Mouse (Mus musculus): Measurements from ENCODE around the gene Lhx2. TPM values are rescaled to one million over a fixed set of nuclear protein-coding genes. Genes with fewer than 3 reads are reported as not detected.

Gene Lhx2
- polyA plus RNA-seq, 1 experiment from 2014 or later = 21.9 TPM

- no peaks in the 10 kb centered on the region for H3K9me3 ChIP-seq (ENCODE audit: control insufficient read depth, low read length)
- no peaks in the 10 kb centered on the region for H3K36me3 ChIP-seq (ENCODE audit: control insufficient read depth, insufficient read depth, low read length)
- ATAC-seq (ENCODE audit: low FRiP score) (no peak), DNase-seq (ENCODE audit: low spot score) (no peak)
- WGBS = 3% methylated on average over 12 of the region's 12 CpGs
- H3K4me2 ChIP-seq (replicated peaks; ENCODE audit: low read depth, low read length) = peak overlapping the region; percentile 51; the same call in 1 of the 2 replicates
- no peak overlapping the region for H3K4me3 ChIP-seq (ENCODE audit: low read depth, low read length)
- H3K27me3 ChIP-seq (ENCODE audit: control insufficient read depth, insufficient read depth, low read length) = peaks cover 94% of the 10 kb centered on the region
- H3K9ac ChIP-seq (ENCODE audit: low read depth, low read length) = no peak overlapping the region; the same call in 1 of the 2 replicates
- no peak overlapping the region for H3K27ac ChIP-seq (ENCODE audit: low read depth, low read length)
- peaks cover 24% of the 10 kb centered on the region for H3K4me1 ChIP-seq (replicated peaks; ENCODE audit: control insufficient read depth, insufficient read depth, low read length)
Measured at GRCm38 (mm10) chr2:38349447-38350350, 10.6 kb downstream of the Lhx2 start.

DNA sequence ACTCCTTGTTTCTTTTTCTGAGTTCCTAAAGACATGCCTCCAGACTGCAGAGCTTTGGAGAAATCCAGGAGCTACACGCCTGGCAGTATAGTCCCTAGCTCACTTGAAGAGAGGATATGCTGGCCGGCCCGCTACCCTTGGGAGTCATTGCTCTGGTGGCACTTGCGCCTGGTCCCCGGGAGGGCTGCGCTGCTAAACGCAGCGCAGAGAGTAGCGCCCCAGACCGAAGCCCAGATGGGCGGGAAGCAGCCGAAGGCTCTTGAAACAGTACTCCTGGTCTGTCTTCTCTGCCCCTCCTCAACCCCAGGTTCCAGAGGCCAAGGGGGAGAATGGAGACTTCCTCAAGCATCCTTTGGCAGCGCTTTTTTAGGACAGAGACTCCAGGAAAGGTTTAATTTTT lies 11.3 kb downstream of the Lhx2 start:
- WGBS = under 1% methylated on average over 13 of the region's 13 CpGs
- ATAC-seq (ENCODE audit: low FRiP score) = 0 out of 2 replicates have a peak, but pooled peaks have one; percentile 7
- Histone ChIP-seq H3K4me2 (replicated peaks; ENCODE audit: low read depth, low read length) (peak overlapping the region; percentile 51), H3K36me3 (ENCODE audit: control insufficient read depth, insufficient read depth, low read length) (no peaks in the 10 kb centered on the region), H3K9ac (ENCODE audit: low read depth, low read length) (no peak overlapping the region; the same call in 1 of the 2 replicates), H3K4me3 (ENCODE audit: low read depth, low read length) (peak overlapping the region; percentile 39), H3K27ac (ENCODE audit: low read depth, low read length) (no peak overlapping the region), H3K9me3 (ENCODE audit: control insufficient read depth, low read length) (no peaks in the 10 kb centered on the region), H3K27me3 (ENCODE audit: control insufficient read depth, insufficient read depth, low read length) (peaks cover 94% of the 10 kb centered on the region), H3K4me1 (replicated peaks; ENCODE audit: control insufficient read depth, insufficient read depth, low read length) (peaks cover 24% of the 10 kb centered on the region)
- peak; percentile 60 for DNase-seq (ENCODE audit: low spot score)

DNA sequence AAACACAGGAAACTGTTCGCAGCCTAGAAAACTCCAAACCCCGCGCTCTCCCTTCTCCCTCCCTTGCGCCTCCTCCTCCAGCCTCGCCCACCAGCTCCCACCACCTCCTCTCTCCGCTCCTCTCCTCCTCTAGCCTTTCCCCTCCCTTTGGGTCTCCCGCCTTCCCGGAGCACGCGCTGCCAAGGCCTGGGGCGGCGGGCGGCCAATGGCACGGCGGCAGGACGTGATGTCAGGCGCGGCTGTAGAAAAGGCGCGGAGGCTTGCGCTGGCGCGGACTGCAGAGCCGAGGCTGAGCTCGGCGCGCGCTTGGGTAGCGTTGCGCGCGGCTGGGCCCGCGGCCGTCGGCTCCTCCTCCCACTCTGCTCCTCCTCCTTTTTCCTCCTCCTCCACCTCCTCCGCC lies 11.7 kb downstream of the Lhx2 start:
- Histone ChIP-seq H3K9me3 (ENCODE audit: control insufficient read depth, low read length) (no peaks in the 10 kb centered on the region), H3K27me3 (ENCODE audit: control insufficient read depth, insufficient read depth, low read length) (peaks cover 91% of the 10 kb centered on the region), H3K36me3 (ENCODE audit: control insufficient read depth, insufficient read depth, low read length) (no peaks in the 10 kb centered on the region), H3K4me1 (replicated peaks; ENCODE audit: control insufficient read depth, insufficient read depth, low read length) (peaks cover 24% of the 10 kb centered on the region), H3K4me3 (ENCODE audit: low read depth, low read length) (peak overlapping the region; percentile 39), H3K4me2 (replicated peaks; ENCODE audit: low read depth, low read length) (peak overlapping the region; percentile 51), H3K9ac (ENCODE audit: low read depth, low read length) (peak overlapping the region; percentile 40), H3K27ac (ENCODE audit: low read depth, low read length) (no peak overlapping the region)
- under 1% methylated on average over 36 of the region's 37 CpGs for WGBS
- ATAC-seq (ENCODE audit: low FRiP score) (peak; percentile 81), DNase-seq (ENCODE audit: low spot score) (peak; percentile 88)

DNA sequence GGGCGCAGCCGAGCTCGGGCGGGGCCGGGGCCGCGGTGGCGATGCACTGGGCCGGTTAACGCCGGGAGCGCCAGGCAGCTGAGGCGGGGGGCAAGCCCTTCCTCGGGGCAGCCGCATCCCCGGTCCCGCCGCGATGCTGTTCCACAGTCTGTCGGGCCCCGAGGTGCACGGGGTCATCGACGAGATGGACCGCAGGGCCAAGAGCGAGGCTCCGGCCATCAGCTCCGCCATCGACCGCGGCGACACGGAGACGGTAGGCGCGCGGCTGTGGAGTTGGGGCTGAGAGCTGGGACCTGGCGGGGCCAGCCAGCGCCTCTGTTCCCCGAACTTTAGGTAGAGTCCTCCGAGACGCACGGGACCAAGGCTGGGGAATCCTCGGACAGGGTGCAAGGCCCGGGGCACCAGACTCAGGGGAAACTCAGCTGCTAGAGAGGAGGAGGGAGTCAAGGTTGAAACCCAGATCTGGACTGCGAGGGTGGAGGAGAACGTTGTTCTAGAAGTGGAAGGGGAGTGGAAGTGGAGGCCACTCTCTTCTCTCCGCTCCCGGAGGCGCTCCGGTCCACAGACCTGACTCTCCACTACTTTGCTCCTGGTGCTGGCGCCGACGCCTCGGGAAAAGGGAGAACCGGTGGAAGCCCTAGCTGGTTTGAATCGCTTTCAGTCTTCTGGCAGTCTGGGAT lies 12.7 kb downstream of the Lhx2 start:
- H3K4me3 ChIP-seq (ENCODE audit: low read depth, low read length) = peak overlapping the region; percentile 39
- peaks cover 92% of the 10 kb centered on the region for H3K27me3 ChIP-seq (ENCODE audit: control insufficient read depth, insufficient read depth, low read length)
- under 1% methylated on average over 53 of the region's 57 CpGs for WGBS
- DNase-seq (ENCODE audit: low spot score) = peak; percentile 68
- no peaks in the 10 kb centered on the region for H3K36me3 ChIP-seq (ENCODE audit: control insufficient read depth, insufficient read depth, low read length)
- H3K9me3 ChIP-seq (ENCODE audit: control insufficient read depth, low read length) = no peaks in the 10 kb centered on the region
- H3K27ac ChIP-seq (ENCODE audit: low read depth, low read length) = peak overlapping the region; percentile 49; the same call in 1 of the 2 replicates
- ATAC-seq (ENCODE audit: low FRiP score) = no peak
- peak overlapping the region; percentile 51 for H3K4me2 ChIP-seq (replicated peaks; ENCODE audit: low read depth, low read length)
- H3K9ac ChIP-seq (ENCODE audit: low read depth, low read length) = peak overlapping the region; percentile 40
- H3K4me1 ChIP-seq (replicated peaks; ENCODE audit: control insufficient read depth, insufficient read depth, low read length) = peaks cover 24% of the 10 kb centered on the region

DNA sequence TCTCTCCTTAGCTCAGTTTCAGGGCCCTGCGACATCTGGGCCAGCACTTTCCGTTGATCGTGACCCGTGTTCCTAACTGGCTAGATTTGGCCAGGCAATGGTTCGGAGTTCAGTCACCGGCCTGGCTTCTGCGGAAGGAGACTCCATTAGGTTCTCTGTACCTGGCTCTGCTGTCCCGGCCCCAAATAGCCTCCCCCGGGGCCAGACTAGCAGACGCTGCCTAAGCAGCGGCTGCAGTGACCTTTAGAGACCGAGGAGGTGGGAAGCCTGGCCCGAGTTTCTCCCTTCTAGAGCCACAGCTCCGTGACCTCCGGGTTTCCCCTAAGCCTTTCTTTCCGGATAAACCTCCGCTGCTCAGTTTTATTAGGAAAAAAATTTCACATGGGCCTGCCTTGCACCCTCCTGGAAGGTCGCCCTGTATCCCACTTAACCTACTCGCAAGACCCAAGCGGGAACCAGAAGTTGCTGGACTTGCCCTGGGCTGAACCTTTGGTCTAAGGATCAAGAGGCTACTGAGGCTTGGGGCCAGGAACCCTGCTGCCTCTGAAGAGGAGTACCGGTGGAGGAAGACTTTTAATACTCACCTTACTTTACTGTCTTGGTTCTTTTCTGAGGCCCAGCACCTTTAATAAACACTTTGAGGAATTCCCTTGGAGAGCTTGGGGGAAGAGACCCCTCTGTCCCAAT lies 13.4 kb downstream of the Lhx2 start:
- H3K4me3 ChIP-seq (ENCODE audit: low read depth, low read length) = peak overlapping the region; percentile 39
- under 1% methylated on average over 21 of the region's 21 CpGs for WGBS
- H3K9me3 ChIP-seq (ENCODE audit: control insufficient read depth, low read length) = no peaks in the 10 kb centered on the region
- peak overlapping the region; percentile 51 for H3K4me2 ChIP-seq (replicated peaks; ENCODE audit: low read depth, low read length)
- no peak for DNase-seq (ENCODE audit: low spot score)
- peak overlapping the region; percentile 49; the same call in 1 of the 2 replicates for H3K27ac ChIP-seq (ENCODE audit: low read depth, low read length)
- H3K36me3 ChIP-seq (ENCODE audit: control insufficient read depth, insufficient read depth, low read length) = no peaks in the 10 kb centered on the region
- peaks cover 90% of the 10 kb centered on the region for H3K27me3 ChIP-seq (ENCODE audit: control insufficient read depth, insufficient read depth, low read length)
- ATAC-seq (ENCODE audit: low FRiP score) = no peak
- peaks cover 21% of the 10 kb centered on the region for H3K4me1 ChIP-seq (replicated peaks; ENCODE audit: control insufficient read depth, insufficient read depth, low read length)
- H3K9ac ChIP-seq (ENCODE audit: low read depth, low read length) = 0 out of 2 replicates have a peak overlapping the region, but pooled peaks have one; percentile 40

DNA sequence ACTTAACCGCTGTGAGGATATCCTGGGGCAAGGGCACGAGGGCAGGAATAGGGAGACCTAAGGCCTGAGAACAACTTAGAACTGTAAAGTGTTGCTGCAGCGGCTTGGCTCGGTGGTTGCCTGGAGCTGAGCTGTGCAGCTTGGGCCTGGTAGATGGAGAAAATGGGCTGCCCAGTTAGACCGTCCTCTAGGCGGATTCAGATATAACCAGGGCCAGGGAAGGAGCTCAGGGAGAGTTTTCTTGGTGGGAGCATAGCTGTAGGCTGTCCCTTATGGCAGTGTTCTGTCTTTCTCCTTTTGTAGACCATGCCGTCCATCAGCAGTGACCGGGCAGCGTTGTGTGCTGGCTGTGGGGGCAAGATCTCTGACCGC lies 13.9 kb downstream of the Lhx2 start:
- WGBS = 2% methylated on average over 10 of the region's 10 CpGs
- DNase-seq (ENCODE audit: low spot score) (peak; percentile 52), ATAC-seq (ENCODE audit: low FRiP score) (no peak)
- H3K36me3 ChIP-seq (ENCODE audit: control insufficient read depth, insufficient read depth, low read length) = no peaks in the 10 kb centered on the region
- peak overlapping the region; percentile 39 for H3K4me3 ChIP-seq (ENCODE audit: low read depth, low read length)
- no peaks in the 10 kb centered on the region for H3K9me3 ChIP-seq (ENCODE audit: control insufficient read depth, low read length)
- no peak overlapping the region for H3K9ac ChIP-seq (ENCODE audit: low read depth, low read length)
- H3K27me3 ChIP-seq (ENCODE audit: control insufficient read depth, insufficient read depth, low read length) = peaks cover 93% of the 10 kb centered on the region
- H3K4me1 ChIP-seq (replicated peaks; ENCODE audit: control insufficient read depth, insufficient read depth, low read length) = peaks cover 24% of the 10 kb centered on the region
- H3K27ac ChIP-seq (ENCODE audit: low read depth, low read length) = no peak overlapping the region
- peak overlapping the region; percentile 17; the same call in 1 of the 2 replicates for H3K4me2 ChIP-seq (replicated peaks; ENCODE audit: low read depth, low read length)

DNA sequence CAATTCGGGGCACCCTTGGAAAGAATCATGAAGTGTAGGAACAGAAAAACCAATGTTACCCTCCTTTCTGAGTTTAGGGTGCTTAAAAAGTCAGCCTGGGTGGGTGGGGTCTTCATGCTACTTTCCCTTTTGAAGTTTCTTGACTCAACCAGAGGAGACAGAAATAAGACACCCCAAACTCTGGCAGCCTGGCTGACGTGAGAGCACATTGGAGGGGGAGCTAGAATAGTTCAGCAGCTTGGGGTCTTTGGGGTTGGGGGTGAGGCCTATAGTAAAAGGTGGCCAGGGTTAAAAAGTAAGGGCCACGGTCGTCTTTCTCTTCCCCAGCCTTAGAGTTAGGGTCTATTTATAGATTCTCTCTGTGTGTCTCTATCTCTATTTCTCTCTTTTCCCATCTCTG lies 14.6 kb downstream of the Lhx2 start:
- peak overlapping the region; percentile 39; the same call in 1 of the 2 replicates for H3K4me3 ChIP-seq (ENCODE audit: low read depth, low read length)
- DNase-seq (ENCODE audit: low spot score) = no peak
- 8% methylated on average over 4 of the region's 4 CpGs for WGBS
- H3K9ac ChIP-seq (ENCODE audit: low read depth, low read length) = no peak overlapping the region
- no peaks in the 10 kb centered on the region for H3K36me3 ChIP-seq (ENCODE audit: control insufficient read depth, insufficient read depth, low read length)
- no peak overlapping the region; the same call in 1 of the 2 replicates for H3K4me2 ChIP-seq (replicated peaks; ENCODE audit: low read depth, low read length)
- ATAC-seq (ENCODE audit: low FRiP score) = no peak
- peaks cover 18% of the 10 kb centered on the region for H3K4me1 ChIP-seq (replicated peaks; ENCODE audit: control insufficient read depth, insufficient read depth, low read length)
- H3K27me3 ChIP-seq (ENCODE audit: control insufficient read depth, insufficient read depth, low read length) = peaks cover 93% of the 10 kb centered on the region
- H3K9me3 ChIP-seq (ENCODE audit: control insufficient read depth, low read length) = no peaks in the 10 kb centered on the region
- no peak overlapping the region for H3K27ac ChIP-seq (ENCODE audit: low read depth, low read length)

DNA sequence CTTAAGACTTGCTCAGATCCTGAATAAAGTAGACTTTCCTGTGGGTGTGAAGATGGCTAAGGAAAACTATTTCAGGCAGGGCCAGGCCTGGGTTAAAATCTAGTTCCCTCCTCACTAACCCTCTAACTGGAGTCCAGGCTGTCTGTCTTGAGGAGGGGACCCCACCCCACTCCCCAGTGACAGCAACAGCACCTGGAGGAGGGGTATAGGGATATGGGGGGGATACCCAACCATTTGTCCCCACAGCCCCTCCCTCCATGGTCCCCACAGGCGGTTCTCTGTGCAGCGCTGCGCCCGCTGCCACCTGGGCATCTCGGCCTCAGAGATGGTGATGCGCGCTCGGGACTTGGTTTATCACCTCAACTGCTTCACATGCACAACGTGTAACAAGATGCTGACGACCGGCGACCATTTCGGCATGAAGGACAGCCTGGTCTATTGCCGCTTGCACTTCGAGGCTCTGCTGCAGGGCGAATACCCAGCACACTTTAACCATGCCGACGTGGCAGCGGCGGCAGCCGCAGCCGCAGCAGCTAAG lies 15.2 kb downstream of the Lhx2 start:
- Histone ChIP-seq H3K9ac (ENCODE audit: low read depth, low read length) (no peak overlapping the region), H3K4me3 (ENCODE audit: low read depth, low read length) (peak overlapping the region; percentile 39), H3K27me3 (ENCODE audit: control insufficient read depth, insufficient read depth, low read length) (peaks cover 93% of the 10 kb centered on the region), H3K36me3 (ENCODE audit: control insufficient read depth, insufficient read depth, low read length) (no peaks in the 10 kb centered on the region), H3K4me2 (replicated peaks; ENCODE audit: low read depth, low read length) (peak overlapping the region; percentile 13), H3K4me1 (replicated peaks; ENCODE audit: control insufficient read depth, insufficient read depth, low read length) (peaks cover 17% of the 10 kb centered on the region), H3K9me3 (ENCODE audit: control insufficient read depth, low read length) (no peaks in the 10 kb centered on the region), H3K27ac (ENCODE audit: low read depth, low read length) (no peak overlapping the region)
- DNase-seq (ENCODE audit: low spot score) = no peak
- WGBS = under 1% methylated on average over 22 of the region's 22 CpGs
- ATAC-seq (ENCODE audit: low FRiP score) = no peak

Data from hindbrain, embryonic 11.5 days (tissue).